Mouse (Mus musculus): ENCODE measurements around the gene Wwox. TPM values are rescaled to one million over a fixed set of nuclear protein-coding genes. Genes with fewer than 3 reads are reported as not detected.

Gene Wwox
- polyA plus RNA-seq, 1 experiment from 2014 or later, result 9.9 TPM

GRCm38 (mm10) chr8:114878449-114879276 is 439.2 kb downstream of the Wwox start:
- Histone ChIP-seq H3K36me3 (replicated peaks) (no peaks in the 10 kb centered on the region), H3K27ac (replicated peaks) (peak overlapping the region; percentile 40), H3K27me3 (replicated peaks; ENCODE audit: low read depth, poor library complexity, severe bottlenecking) (peaks cover 53% of the 10 kb centered on the region), H3K4me3 (no peak overlapping the region), H3K9me3 (no peaks in the 10 kb centered on the region), H3K4me1 (peaks cover 75% of the 10 kb centered on the region)
- DNase-seq (ENCODE audit: low spot score), result no peak
- WGBS, result 75% methylated on average over 14 of the region's 14 CpGs

GRCm38 (mm10) chr8:114879277-114879568 is 439.8 kb downstream of the Wwox start:
- Histone ChIP-seq H3K4me1 (peaks cover 80% of the 10 kb centered on the region), H3K9me3 (no peaks in the 10 kb centered on the region), H3K27ac (replicated peaks) (no peak overlapping the region)

GRCm38 (mm10) chr8:114879678-114880077 is 440.2 kb downstream of the Wwox start:
- 70% methylated on average over 2 of the region's 2 CpGs for WGBS
- Histone ChIP-seq H3K36me3 (replicated peaks) (no peaks in the 10 kb centered on the region), H3K4me1 (peaks cover 82% of the 10 kb centered on the region), H3K9me3 (no peaks in the 10 kb centered on the region), H3K4me3 (no peak overlapping the region), H3K27ac (replicated peaks) (peak overlapping the region; percentile 54; the same call in 1 of the 2 replicates), H3K27me3 (replicated peaks; ENCODE audit: low read depth, poor library complexity, severe bottlenecking) (peaks cover 53% of the 10 kb centered on the region)
- no peak for DNase-seq (ENCODE audit: low spot score)

More at GRCm38 (mm10) chr8:114879277-114879568, 439.8 kb downstream of the Wwox start:
- WGBS, result 87% methylated on average over 4 of the region's 4 CpGs
- no peak for DNase-seq (ENCODE audit: low spot score)
- Histone ChIP-seq H3K4me3 (no peak overlapping the region), H3K27me3 (replicated peaks; ENCODE audit: low read depth, poor library complexity, severe bottlenecking) (peaks cover 53% of the 10 kb centered on the region), H3K36me3 (replicated peaks) (no peaks in the 10 kb centered on the region)

- no peak for DNase-seq (ENCODE audit: low spot score)
- H3K27ac ChIP-seq (replicated peaks), result no peak overlapping the region; the same call in 1 of the 2 replicates
- H3K4me1 ChIP-seq, result peaks cover 88% of the 10 kb centered on the region
- no peaks in the 10 kb centered on the region for H3K9me3 ChIP-seq
- H3K4me3 ChIP-seq, result no peak overlapping the region
- H3K36me3 ChIP-seq (replicated peaks), result no peaks in the 10 kb centered on the region
- 85% methylated on average over 8 of the region's 8 CpGs for WGBS
- peaks cover 48% of the 10 kb centered on the region for H3K27me3 ChIP-seq (replicated peaks; ENCODE audit: low read depth, poor library complexity, severe bottlenecking)
Observed at GRCm38 (mm10) chr8:114880475-114881135, 441.1 kb downstream of the Wwox start.

GRCm38 (mm10) chr8:114881891-114882401 is 442.5 kb downstream of the Wwox start:
- no peak for DNase-seq (ENCODE audit: low spot score)
- peaks cover 75% of the 10 kb centered on the region for H3K4me1 ChIP-seq
- peaks cover 45% of the 10 kb centered on the region for H3K27me3 ChIP-seq (replicated peaks; ENCODE audit: low read depth, poor library complexity, severe bottlenecking)
- H3K27ac ChIP-seq (replicated peaks), result peak overlapping the region; percentile 63
- H3K4me3 ChIP-seq, result no peak overlapping the region
- 71% methylated on average over 5 of the region's 5 CpGs for WGBS
- no peaks in the 10 kb centered on the region for H3K36me3 ChIP-seq (replicated peaks)
- H3K9me3 ChIP-seq, result no peaks in the 10 kb centered on the region

GRCm38 (mm10) chr8:114882504-114882903 is 443.0 kb downstream of the Wwox start:
- WGBS, result 30% methylated on average over 4 of the region's 4 CpGs
- Histone ChIP-seq H3K9me3 (no peaks in the 10 kb centered on the region), H3K36me3 (replicated peaks) (no peaks in the 10 kb centered on the region), H3K4me3 (no peak overlapping the region), H3K27me3 (replicated peaks; ENCODE audit: low read depth, poor library complexity, severe bottlenecking) (peaks cover 39% of the 10 kb centered on the region), H3K27ac (replicated peaks) (peak overlapping the region; percentile 63), H3K4me1 (peaks cover 69% of the 10 kb centered on the region)
- peak; percentile 48 for DNase-seq (ENCODE audit: low spot score)

GRCm38 (mm10) chr8:114882936-114883606 is 443.6 kb downstream of the Wwox start:
- no peak overlapping the region for H3K4me3 ChIP-seq
- DNase-seq (ENCODE audit: low spot score), result no peak
- H3K36me3 ChIP-seq (replicated peaks), result no peaks in the 10 kb centered on the region
- no peaks in the 10 kb centered on the region for H3K9me3 ChIP-seq
- peaks cover 65% of the 10 kb centered on the region for H3K4me1 ChIP-seq
- WGBS, result 88% methylated on average over 11 of the region's 11 CpGs
- peak overlapping the region; percentile 44; the same call in 1 of the 2 replicates for H3K27ac ChIP-seq (replicated peaks)
- H3K27me3 ChIP-seq (replicated peaks; ENCODE audit: low read depth, poor library complexity, severe bottlenecking), result peaks cover 34% of the 10 kb centered on the region

- no peaks in the 10 kb centered on the region for H3K36me3 ChIP-seq (replicated peaks)
- H3K27ac ChIP-seq (replicated peaks), result no peak overlapping the region
- H3K9me3 ChIP-seq, result no peaks in the 10 kb centered on the region
- DNase-seq (ENCODE audit: low spot score), result no peak
- 78% methylated on average over 9 of the region's 9 CpGs for WGBS
- peaks cover 26% of the 10 kb centered on the region for H3K27me3 ChIP-seq (replicated peaks; ENCODE audit: low read depth, poor library complexity, severe bottlenecking)
- H3K4me1 ChIP-seq, result peaks cover 57% of the 10 kb centered on the region
- no peak overlapping the region for H3K4me3 ChIP-seq
Observed at GRCm38 (mm10) chr8:114883967-114884366, 444.5 kb downstream of the Wwox start.

GRCm38 (mm10) chr8:114885026-114885592 is 445.7 kb downstream of the Wwox start:
- peak; percentile 34 for DNase-seq (ENCODE audit: low spot score)
- peaks cover 53% of the 10 kb centered on the region for H3K4me1 ChIP-seq
- H3K27me3 ChIP-seq (replicated peaks; ENCODE audit: low read depth, poor library complexity, severe bottlenecking), result peaks cover 15% of the 10 kb centered on the region; the same call in 1 of the 2 replicates
- no peaks in the 10 kb centered on the region for H3K9me3 ChIP-seq
- WGBS, result 52% methylated on average over 18 of the region's 18 CpGs
- H3K4me3 ChIP-seq, result no peak overlapping the region
- no peaks in the 10 kb centered on the region for H3K36me3 ChIP-seq (replicated peaks)
- H3K27ac ChIP-seq (replicated peaks), result peak overlapping the region; percentile 7

- no peak overlapping the region for H3K27ac ChIP-seq (replicated peaks)
- peaks cover 29% of the 10 kb centered on the region for H3K4me1 ChIP-seq
- 89% methylated on average over 3 of the region's 3 CpGs for WGBS
- no peaks in the 10 kb centered on the region for H3K9me3 ChIP-seq
- H3K4me3 ChIP-seq, result no peak overlapping the region
- no peaks in the 10 kb centered on the region for H3K27me3 ChIP-seq (replicated peaks; ENCODE audit: low read depth, poor library complexity, severe bottlenecking)
- DNase-seq (ENCODE audit: low spot score), result no peak
- H3K36me3 ChIP-seq (replicated peaks), result no peaks in the 10 kb centered on the region
Observed at GRCm38 (mm10) chr8:114888388-114888787, 448.9 kb downstream of the Wwox start.

- whole genome bisulfite sequencing, result 85% methylated on average over 16 of the region's 16 CpGs
- H3K27ac ChIP-seq (replicated peaks), result 0 out of 2 replicates have a peak overlapping the region, but pooled peaks have one; percentile 31
- no peaks in the 10 kb centered on the region for H3K27me3 ChIP-seq (replicated peaks; ENCODE audit: low read depth, poor library complexity, severe bottlenecking)
- peaks cover 20% of the 10 kb centered on the region for H3K4me1 ChIP-seq
- no peaks in the 10 kb centered on the region for H3K36me3 ChIP-seq (replicated peaks)
- H3K9me3 ChIP-seq, result no peaks in the 10 kb centered on the region
- DNase-seq (ENCODE audit: low spot score), result no peak
- no peak overlapping the region for H3K4me3 ChIP-seq
Observed at GRCm38 (mm10) chr8:114889578-114890374, 450.3 kb downstream of the Wwox start.

Data from embryonic facial prominence, embryonic 10.5 days (tissue).